Mouse (Mus musculus) kidney, adult 2 months (tissue): ENCODE measurements around the gene Alpk3. TPM values are rescaled to one million over a fixed set of nuclear protein-coding genes. Genes with fewer than 3 reads are reported as not detected.
A peak's percentile ranks its signal among the peaks of the same experiment; 100 is the strongest.

Experiments
- DNase-seq: peaks from one replicate; pipeline ENCODE4 v3.0.0; 2021
- H3K27ac ChIP-seq: fragments of 200-500 bp; 2 replicates; pipeline ENCODE4 v1.5.1; 2012; ENCODE audit warnings: low read depth, low read length, control low read depth, inconsistent platforms; ENCODE audit not compliant: insufficient read depth
- H3K27me3 ChIP-seq: fragments of 200-500 bp; replicated peaks from 2 replicates; pipeline ENCODE4 v1.6.1; 2012; ENCODE audit warnings: mild to moderate bottlenecking, moderate library complexity, low read length, inconsistent platforms; ENCODE audit not compliant: control insufficient read depth, insufficient read depth
- H3K36me3 ChIP-seq: fragments of 200-500 bp; 2 replicates; pipeline ENCODE4 v1.6.1; 2012; ENCODE audit warnings: mild to moderate bottlenecking, moderate library complexity, low read length, inconsistent platforms; ENCODE audit not compliant: control insufficient read depth, insufficient read depth
- H3K4me1 ChIP-seq: fragments of 200-500 bp; 2 replicates; pipeline ENCODE4 v1.6.1; 2011; ENCODE audit warnings: low read length; ENCODE audit not compliant: control insufficient read depth, insufficient read depth
- H3K4me3 ChIP-seq: fragments of 200-500 bp; 2 replicates; pipeline ENCODE4 v1.5.1; 2011; ENCODE audit warnings: mild to moderate bottlenecking, low read depth, low read length, control low read depth; ENCODE audit not compliant: insufficient read depth
- CTCF ChIP-seq: fragments of 200-500 bp; conservative IDR thresholded peaks from 2 replicates; pipeline ENCODE4 v1.5.1; 2011; ENCODE audit warnings: low read depth, mild to moderate bottlenecking, control low read depth, low read length, moderate library complexity, mixed read lengths; ENCODE audit not compliant: insufficient read depth, insufficient read length
- POLR2A ChIP-seq: fragments of 200-500 bp; IDR thresholded peaks from one replicate; pipeline ENCODE4 v1.6.1; 2011; ENCODE audit warnings: low read depth, low read length, control low read depth
- WGBS: fragments of 180-500 bp; shearing (Covaris S2); methylation state at CpG from one replicate; pipeline ENCODE4 v1.1.7; 2018; 5-methylcytosine and 5-hydroxymethylcytosine counted together
- polyA plus RNA-seq: library from polyadenylated mRNA; depleted of rRNA; stranded (reverse); fragments of >200 nt; gene quantifications from 2 replicates; pipeline ENCODE4 v1.2.3, GENCODE M21; 2012; rRNA removed

Gene Alpk3
- 0.04 and 0.88 TPM in 2 replicates for polyA plus RNA-seq

DNA sequence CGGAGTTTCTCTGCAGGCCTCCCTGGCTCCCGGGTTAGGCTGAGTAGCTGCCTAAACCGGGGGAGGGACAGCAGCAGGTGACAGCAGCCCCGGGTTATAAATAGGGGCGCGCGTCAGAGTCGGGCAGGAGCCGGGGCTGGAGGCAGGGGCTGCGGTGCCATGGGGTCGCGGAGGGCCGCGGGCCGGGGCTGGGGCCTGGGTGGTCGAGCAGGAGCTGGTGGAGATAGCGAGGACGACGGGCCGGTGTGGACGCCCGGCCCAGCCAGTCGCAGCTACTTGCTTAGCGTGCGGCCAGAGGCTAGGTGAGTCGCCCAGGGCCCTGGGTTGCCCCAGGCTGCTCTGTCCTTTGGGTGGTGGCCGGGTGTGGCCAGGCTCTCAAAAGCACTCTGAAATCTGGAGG is at the start of gene Alpk3:
Gene Alpk3 (plus strand): TSS at position 130 of the 400 bp plus-strand sequence.
- whole genome bisulfite sequencing: 65% methylated on average over 24 of the region's 27 CpGs

DNA sequence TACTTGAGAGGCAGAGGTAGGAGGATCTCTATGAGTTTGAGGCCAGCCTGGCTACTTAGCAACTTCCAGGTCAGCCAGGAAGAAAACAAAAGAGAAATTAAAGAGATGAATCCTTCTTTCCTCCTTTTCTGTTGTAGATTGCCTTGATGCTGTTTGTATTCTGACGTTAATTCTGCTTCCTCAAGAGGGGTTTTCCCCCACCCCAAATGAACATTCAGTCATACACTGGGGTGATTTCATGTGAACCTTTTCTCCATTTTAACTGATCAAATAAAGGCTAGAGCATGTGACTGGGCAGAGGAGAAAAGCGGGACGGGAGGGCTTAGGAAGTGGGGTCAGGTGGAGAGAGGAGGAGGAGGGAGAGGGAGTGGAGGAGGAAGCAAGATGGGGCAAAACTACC is 49.1 kb upstream of the Alpk3 start:
- H3K27ac ChIP-seq: no peak overlapping the region
- TF ChIP-seq POLR2A (no peak), CTCF (no peak)
- no peak for DNase-seq
- WGBS: 65% methylated on average over 3 of the region's 3 CpGs
- no peak overlapping the region for H3K4me3 ChIP-seq
- H3K4me1 ChIP-seq: peaks cover 21% of the 10 kb centered on the region; the same call in 1 of the 2 replicates
- H3K36me3 ChIP-seq: no peaks in the 10 kb centered on the region
- no peaks in the 10 kb centered on the region for H3K27me3 ChIP-seq

More for the DNA sequence above, at the start of gene Alpk3:
- H3K4me1 ChIP-seq: peaks cover 14% of the 10 kb centered on the region
- H3K27me3 ChIP-seq: no peaks in the 10 kb centered on the region
- no peak for TF ChIP-seq POLR2A
- TF ChIP-seq CTCF: no peak
- DNase-seq: no peak
- H3K36me3 ChIP-seq: no peaks in the 10 kb centered on the region
- no peak within 1 kb of the TSS for H3K27ac ChIP-seq
- no peak within 1 kb of the TSS for H3K4me3 ChIP-seq

DNA sequence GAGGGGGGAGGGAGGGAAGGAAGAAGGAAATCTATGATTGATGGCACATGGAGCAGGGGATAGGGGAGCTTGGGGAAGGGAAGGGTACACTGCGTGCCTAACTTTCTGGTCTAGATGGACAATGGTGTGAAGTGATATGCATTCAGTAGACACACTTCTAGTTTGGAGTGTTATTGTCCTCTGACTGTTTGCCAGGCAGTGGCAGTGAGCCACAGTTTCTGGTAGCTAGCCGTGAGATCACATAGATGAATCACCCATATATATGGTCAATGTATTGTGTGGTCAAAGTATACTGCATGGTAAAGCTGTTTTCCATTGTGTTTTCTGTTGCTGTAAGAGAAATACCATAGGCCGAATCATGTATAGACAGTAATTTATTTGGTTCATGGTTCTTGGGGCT is 45.8 kb upstream of the Alpk3 start:
- Histone ChIP-seq H3K36me3 (no peaks in the 10 kb centered on the region), H3K27ac (no peak overlapping the region), H3K4me3 (no peak overlapping the region), H3K27me3 (no peaks in the 10 kb centered on the region), H3K4me1 (0 out of 2 replicates have a peak, but pooled peaks cover 5% of the 10 kb centered on the region)
- WGBS: 97% methylated on average over 3 of the region's 3 CpGs
- TF ChIP-seq POLR2A (no peak), CTCF (no peak)
- DNase-seq: no peak

DNA sequence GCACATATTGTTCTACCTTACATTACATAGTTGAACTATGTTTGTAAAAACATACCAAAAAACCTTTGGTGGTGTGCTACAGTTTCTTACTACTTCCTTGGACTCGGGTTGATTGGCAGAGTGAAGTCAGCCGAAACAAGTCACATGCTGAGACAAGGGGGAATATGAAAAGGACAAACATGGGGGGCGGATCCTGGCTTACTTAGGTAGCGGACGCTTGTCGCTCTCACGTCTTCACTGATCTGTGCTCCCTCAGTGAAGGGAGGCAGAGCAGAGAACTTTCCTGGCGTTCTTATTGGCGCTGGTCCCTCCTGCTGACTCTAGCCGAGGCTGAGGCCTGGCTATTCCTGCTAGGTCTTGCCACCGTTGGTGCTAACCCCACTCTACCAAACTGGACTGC is 37.1 kb upstream of the Alpk3 start:
- Histone ChIP-seq H3K36me3 (peaks cover 5% of the 10 kb centered on the region), H3K4me1 (peaks cover 3% of the 10 kb centered on the region; the same call in 1 of the 2 replicates), H3K4me3 (no peak overlapping the region), H3K27ac (no peak overlapping the region), H3K27me3 (no peaks in the 10 kb centered on the region)
- TF ChIP-seq POLR2A: no peak
- no peak for TF ChIP-seq CTCF
- no peak for DNase-seq
- 51% methylated on average over 11 of the region's 11 CpGs for WGBS

DNA sequence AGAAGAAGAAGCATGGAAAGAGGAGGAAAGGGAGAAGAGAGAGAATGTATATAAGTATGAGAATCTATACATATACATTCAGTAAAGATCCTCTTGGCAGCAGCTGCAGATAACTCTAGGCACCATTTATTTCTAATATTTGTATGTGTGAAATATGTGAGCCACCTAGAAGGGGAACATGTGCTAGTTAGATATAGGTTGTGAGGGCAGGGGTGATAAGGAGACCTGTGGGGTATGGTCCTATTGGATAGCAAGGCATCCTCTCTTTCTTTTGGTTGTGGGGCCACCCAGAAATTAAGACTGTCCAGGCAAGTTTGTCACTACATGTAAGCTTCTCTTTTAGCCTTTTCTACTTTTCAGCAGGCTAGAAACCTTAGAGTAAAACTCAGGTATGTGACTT is 34.7 kb upstream of the Alpk3 start:
- Histone ChIP-seq H3K4me1 (peaks cover 3% of the 10 kb centered on the region; the same call in 1 of the 2 replicates), H3K4me3 (no peak overlapping the region), H3K27me3 (no peaks in the 10 kb centered on the region), H3K36me3 (peaks cover 6% of the 10 kb centered on the region), H3K27ac (no peak overlapping the region)
- TF ChIP-seq CTCF: no peak
- TF ChIP-seq POLR2A: no peak
- DNase-seq: no peak

DNA sequence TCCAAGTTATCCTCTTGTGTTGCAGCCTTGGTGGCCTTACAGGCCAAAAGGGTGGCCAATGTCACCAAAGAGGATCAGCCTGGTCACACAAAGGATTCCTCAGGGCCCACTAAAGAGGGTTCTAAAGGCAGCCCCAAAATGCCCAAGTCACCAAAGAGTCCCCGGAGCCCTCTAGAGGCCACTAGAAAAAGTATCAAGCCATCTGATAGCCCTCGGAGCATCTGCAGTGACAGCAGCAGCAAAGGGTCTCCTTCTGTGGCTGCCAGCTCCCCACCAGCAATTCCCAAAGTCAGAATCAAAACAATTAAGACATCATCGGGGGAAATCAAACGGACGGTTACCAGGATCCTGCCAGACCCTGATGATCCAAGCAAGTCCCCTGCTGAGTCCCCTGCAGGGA is 33.3 kb upstream of the Alpk3 start:
- WGBS: 71% methylated on average over 5 of the region's 5 CpGs
- no peak for DNase-seq
- Histone ChIP-seq H3K27ac (no peak overlapping the region), H3K27me3 (no peaks in the 10 kb centered on the region), H3K4me3 (no peak overlapping the region), H3K36me3 (peaks cover 7% of the 10 kb centered on the region), H3K4me1 (no peaks in the 10 kb centered on the region)
- TF ChIP-seq CTCF (peak; percentile 25; the same call in 1 of the 2 replicates), POLR2A (no peak)

DNA sequence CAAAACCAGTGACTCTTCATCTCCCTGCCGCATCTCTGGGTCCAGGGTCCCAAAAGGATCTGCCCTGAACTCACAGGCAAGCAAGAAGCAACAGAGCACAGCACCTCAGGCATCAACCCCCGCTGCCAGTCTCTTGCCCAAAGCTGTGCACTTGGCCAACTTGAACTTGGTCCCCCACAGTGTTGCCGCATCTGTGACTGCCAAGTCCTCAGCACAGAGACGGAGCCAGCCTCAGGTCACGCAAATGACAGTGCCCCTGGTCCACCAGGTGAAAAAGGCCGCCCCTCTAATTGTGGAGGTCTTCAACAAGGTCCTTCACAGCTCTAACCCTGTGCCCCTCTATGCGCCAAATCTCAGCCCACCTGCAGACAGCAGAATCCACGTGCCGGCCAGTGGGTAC is 32.7 kb upstream of the Alpk3 start:
- no peaks in the 10 kb centered on the region for H3K27me3 ChIP-seq
- DNase-seq: peak; percentile 33
- H3K4me1 ChIP-seq: no peaks in the 10 kb centered on the region
- no peak overlapping the region for H3K27ac ChIP-seq
- no peak for TF ChIP-seq CTCF
- TF ChIP-seq POLR2A: no peak
- WGBS: 82% methylated on average over 9 of the region's 9 CpGs
- peaks cover 10% of the 10 kb centered on the region for H3K36me3 ChIP-seq
- H3K4me3 ChIP-seq: no peak overlapping the region
